ENCODE assay signal across 13 mouse cellular contexts in the genomic region with DNA sequence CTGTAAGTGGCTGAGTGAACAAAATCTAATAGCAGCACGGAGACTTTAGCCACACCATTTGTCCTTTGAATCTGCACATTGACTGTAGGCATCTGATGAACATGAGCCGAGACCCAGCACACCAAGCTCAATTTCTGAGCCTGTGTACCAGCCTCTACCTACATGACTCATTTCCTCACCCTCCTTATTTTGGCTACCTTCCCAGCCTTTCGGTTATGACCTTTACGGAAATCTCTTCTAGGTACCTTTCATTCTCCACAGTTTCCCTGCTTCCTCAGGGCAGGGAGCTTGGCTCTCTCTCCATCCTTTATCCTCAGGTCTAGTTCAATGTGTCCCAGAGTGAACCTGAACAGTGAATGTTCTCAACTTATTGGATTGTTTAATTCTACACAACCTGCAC.
A peak's percentile ranks its signal among the peaks of the same experiment; 100 is the strongest.
DNase-seq lines count a peak whose midpoint lies in the region; ATAC-seq and TF ChIP-seq lines count a peak whose summit lies in the region.
"Had no signal": no experiment of that assay in that cellular context is flagged by ENCODE, and none has a peak within 500 bp of the region (broad histone marks: within the 10 kb centered on the region; RNA-seq: fewer than 3 reads in every experiment).

No protein-coding gene starts in this region.

- intact Hi-C loops in heart, postnatal 25 days (cut with DNase I) = loop anchor here (5.0 to 10.0 kb wide), 3 partner anchors 75 to 212 kb away; partner anchors contain the start of gene Hs3st1
- intact Hi-C loops in left cerebral cortex, postnatal 4 days (cut with DNase I) = loop anchor here (10.0 kb wide), 1 partner anchor 1932 kb away; the partner anchor contains the start of gene Nkx3-2

- no peak overlapping the region for H3K27ac ChIP-seq in heart, embryonic 11.5 days (ENCODE audit: low read depth, low read length)
- no peak overlapping the region for H3K27ac ChIP-seq in cerebellum, adult 2 months (ENCODE audit: insufficient read depth, low read length)
- no peak overlapping the region for H3K27ac ChIP-seq in thymus, adult 2 months (ENCODE audit: control insufficient read depth, insufficient read depth, low read length)
- H3K27ac ChIP-seq: liver, embryonic 13.5 days had no signal

- H3K36me3 ChIP-seq in heart, embryonic 11.5 days (ENCODE audit: control insufficient read depth, insufficient read depth, low read length) = no peaks in the 10 kb centered on the region
- no peaks in the 10 kb centered on the region for H3K36me3 ChIP-seq in thymus, adult 2 months (ENCODE audit: control insufficient read depth, insufficient read depth, low read length)
- H3K36me3 ChIP-seq: liver, embryonic 13.5 days had no signal

- H3K9ac ChIP-seq in heart, embryonic 11.5 days (ENCODE audit: low read depth, low read length) = no peak overlapping the region
- H3K9ac ChIP-seq: liver, embryonic 13.5 days had no signal

- H3K4me1 ChIP-seq in heart, embryonic 11.5 days (ENCODE audit: control insufficient read depth, insufficient read depth, low read length) = no peaks in the 10 kb centered on the region
- H3K4me1 ChIP-seq in cerebellum, adult 2 months (ENCODE audit: control insufficient read depth, insufficient read depth, low read length) = peaks cover 3% of the 10 kb centered on the region; the same call in 1 of the 2 replicates
- no peaks in the 10 kb centered on the region for H3K4me1 ChIP-seq in thymus, adult 2 months (replicated peaks; ENCODE audit: control insufficient read depth, insufficient read depth, low read length)
- H3K4me1 ChIP-seq: liver, embryonic 13.5 days; megakaryocyte, embryonic 14.5 days had no signal

- H3K27me3 ChIP-seq in heart, embryonic 11.5 days (ENCODE audit: control insufficient read depth, insufficient read depth, low read length) = no peaks in the 10 kb centered on the region
- H3K27me3 ChIP-seq in cerebellum, adult 2 months (ENCODE audit: control insufficient read depth, insufficient read depth, low read length) = no peaks in the 10 kb centered on the region
- no peaks in the 10 kb centered on the region for H3K27me3 ChIP-seq in thymus, adult 2 months (ENCODE audit: control insufficient read depth, insufficient read depth, low read length)
- H3K27me3 ChIP-seq: CH12.LX; liver, embryonic 13.5 days; megakaryocyte, embryonic 14.5 days had no signal

- no peak overlapping the region for H3K4me2 ChIP-seq in heart, embryonic 11.5 days
- H3K4me2 ChIP-seq: liver, embryonic 13.5 days had no signal

- 83% methylated on average over 4 of the region's 4 CpGs for WGBS in heart, embryonic 11.5 days (ENCODE audit: insufficient replicate concordance)
- 18% methylated on average over 4 of the region's 4 CpGs for WGBS in cerebellum, adult 2 months
- 34% methylated on average over 4 of the region's 4 CpGs for WGBS in thymus, adult 2 months

- no peak for TF ChIP-seq CTCF in cerebellum, adult 2 months (IDR thresholded peaks at IDR 0.05; ENCODE audit: borderline replicate concordance, insufficient read depth, low read depth, low read length)
- TF ChIP-seq CTCF in thymus, adult 2 months (IDR thresholded peaks at IDR 0.05; ENCODE audit: borderline replicate concordance, control insufficient read depth, extremely low read depth, insufficient read depth, low read length, poor library complexity) = no peak

- H3K9me3 ChIP-seq in heart, embryonic 11.5 days (replicated peaks; ENCODE audit: control insufficient read depth, low read length) = no peaks in the 10 kb centered on the region
- H3K9me3 ChIP-seq: liver, embryonic 13.5 days; megakaryocyte, embryonic 14.5 days had no signal

- peak; percentile 93 for DNase-seq in heart, adult 11 months
- peak; percentile 3 for DNase-seq in 3134 (ENCODE audit: extremely low read depth, insufficient read length, low spot score)
- peak; percentile 32 to 85 for DNase-seq in cerebellum, adult 2 months
- peak; percentile 2 for DNase-seq in heart, postnatal 25 days (ENCODE audit: low spot score)
- no peak for DNase-seq in thymus, adult 2 months
- no peak for DNase-seq in left cerebral cortex, postnatal 4 days
- no peak for DNase-seq in frontal cortex, postnatal 14 days (ENCODE audit: low spot score in 2 of 2)
- DNase-seq: gastrocnemius, postnatal 14 days; liver, embryonic 13.5 days had no signal

- no peak overlapping the region for H3K4me3 ChIP-seq in heart, embryonic 11.5 days (ENCODE audit: low read depth, low read length)
- no peak overlapping the region for H3K4me3 ChIP-seq in cerebellum, adult 2 months (replicated peaks; ENCODE audit: insufficient read depth, low read depth, low read length)
- H3K4me3 ChIP-seq in thymus, adult 2 months (ENCODE audit: control insufficient read depth, insufficient read depth, low read length) = no peak overlapping the region
- H3K4me3 ChIP-seq: liver, embryonic 13.5 days; megakaryocyte, embryonic 14.5 days; myocyte had no signal

- ATAC-seq in heart, embryonic 11.5 days (replicated peaks; ENCODE audit: insufficient number of reproducible peaks, low FRiP score, low TSS enrichment) = no peak

- TF ChIP-seq POLR2A in cerebellum, adult 2 months (IDR thresholded peaks at IDR 0.05; ENCODE audit: borderline replicate concordance, insufficient read depth, low read length) = no peak
- TF ChIP-seq POLR2A in thymus, adult 2 months (IDR thresholded peaks at IDR 0.05; ENCODE audit: control insufficient read depth, extremely low read depth, insufficient read depth, low read length, poor library complexity) = no peak

Comparison
In these comparisons a context has a peak if more than half of its experiments do, and no peak if none do; other contexts are left out.
1. DNase-seq: peak in heart, adult 11 months (single experiment), 3134 (single experiment), cerebellum, adult 2 months (2 of 2) and heart, postnatal 25 days (single experiment); none in thymus, adult 2 months (single experiment), left cerebral cortex, postnatal 4 days (single experiment) and frontal cortex, postnatal 14 days (0 of 2).